Mouse (Mus musculus) MEL (cell line): ENCODE measurements around the gene Hsp90ab1.
A peak's percentile ranks its signal among the peaks of the same experiment; 100 is the strongest.

ENCODE experiments used
- CHD1 ChIP-seq: IDR thresholded peaks from 2 replicates; pipeline ENCODE4 v1.6.1; 2012; ENCODE audit warnings: low read depth, mild to moderate bottlenecking, inconsistent platforms, low read length, improper control_type of control experiment
- MEF2A ChIP-seq: IDR thresholded peaks from 2 replicates; pipeline ENCODE4 v1.6.1; 2014; ENCODE audit warnings: low read depth, mild to moderate bottlenecking, inconsistent platforms, low read length, improper control_type of control experiment; ENCODE audit not compliant: poor library complexity, insufficient replicate concordance, severe bottlenecking; ENCODE audit errors: extremely low read depth
- MXI1 ChIP-seq: IDR thresholded peaks from 2 replicates; pipeline ENCODE4 v1.6.1; 2011; ENCODE audit warnings: mild to moderate bottlenecking, low read depth, low read length, improper control_type of control experiment
- POLR2A ChIP-seq, 2 experiments: IDR thresholded peaks; 2 replicates each; pipeline ENCODE4 v1.6.1; 2011 to 2012; ENCODE audit warnings: low read length in 2 of 2, mild to moderate bottlenecking in 2 of 2, control low read depth in 1 of 2, improper control_type of control experiment in 1 of 2, low read depth in 1 of 2, moderate library complexity in 1 of 2; ENCODE audit not compliant: control insufficient read depth in 1 of 2, insufficient read depth in 1 of 2, poor library complexity in 1 of 2
- POLR2AphosphoS2 ChIP-seq: IDR thresholded peaks from 2 replicates; pipeline ENCODE4 v1.6.1; 2011; ENCODE audit warnings: low read length, improper control_type of control experiment
- SMC3 ChIP-seq: IDR thresholded peaks from 2 replicates; pipeline ENCODE4 v1.6.1; 2011; ENCODE audit warnings: low read depth, low read length, improper control_type of control experiment

DNA sequence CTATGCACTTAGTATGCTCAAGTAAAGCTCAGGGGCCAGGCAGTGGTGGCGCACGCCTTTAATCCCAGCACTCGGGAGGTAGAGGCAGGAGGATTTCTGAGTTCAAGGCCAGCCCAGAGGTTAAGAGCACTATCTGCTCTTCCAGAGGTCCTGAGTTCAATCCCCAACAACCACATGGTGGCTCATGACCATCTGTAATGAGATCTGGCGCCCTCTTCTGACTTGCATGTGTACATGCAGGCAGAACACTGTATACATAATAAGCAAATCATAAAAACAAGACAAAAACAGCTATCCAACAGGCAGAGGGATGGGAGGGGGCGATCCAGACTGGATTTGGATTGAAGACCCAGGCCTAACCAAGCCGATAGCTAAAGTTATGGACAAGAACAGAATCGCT, 5.8 kb upstream of the Hsp90ab1 start:
- TF ChIP-seq POLR2A (IDR thresholded peaks at IDR 0.05; ENCODE audit: control insufficient read depth in 1 of 2, insufficient read depth in 1 of 2, low read depth in 1 of 2, low read length in 2 of 2, poor library complexity in 1 of 2), result no peak
- TF ChIP-seq CHD1, result no peak
- peak; percentile 45 for TF ChIP-seq SMC3
- TF ChIP-seq MEF2A, result no peak
- TF ChIP-seq POLR2AphosphoS2, result no peak
- peak; percentile 54; the same call in 1 of the 2 replicates for TF ChIP-seq MXI1
